In the genomic region with DNA sequence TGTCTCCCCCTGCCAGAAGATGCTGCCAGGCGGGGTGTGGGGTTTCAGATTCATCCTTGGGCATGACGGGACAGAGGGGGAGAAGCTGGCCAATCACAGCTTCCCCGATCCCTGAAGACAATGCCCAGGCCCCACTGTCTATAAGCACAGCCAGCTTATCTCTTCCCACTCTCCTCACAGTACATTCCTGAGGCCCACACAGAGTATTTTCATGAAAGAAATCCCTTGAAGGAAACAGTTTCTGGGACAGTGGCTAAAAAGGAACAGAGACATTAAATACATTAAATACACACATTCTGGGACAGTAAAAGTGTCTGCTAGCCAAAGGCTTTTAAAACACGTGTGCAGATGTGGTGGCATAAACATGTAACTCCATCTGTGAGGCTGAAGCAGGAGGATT, we compare ENCODE assay signal across 18 mouse cellular contexts. TPM values are rescaled to one million over a fixed set of nuclear protein-coding genes. Genes with fewer than 3 reads are reported as not detected.
"Had no signal": no experiment of that assay in that cellular context is flagged by ENCODE, and none has a peak within 500 bp of the region (broad histone marks: within the 10 kb centered on the region; RNA-seq: fewer than 3 reads in every experiment).

No protein-coding gene starts in this region.

- H3K36me3 ChIP-seq: limb, embryonic 15.5 days; liver, embryonic 12.5 days; midbrain, embryonic 12.5 days; neural tube, embryonic 13.5 days; stomach, embryonic 15.5 days had no signal

- H3K9me3 ChIP-seq: limb, embryonic 15.5 days; liver, embryonic 12.5 days; midbrain, embryonic 12.5 days; neural tube, embryonic 13.5 days; stomach, embryonic 15.5 days had no signal

- H3K27ac ChIP-seq: left cerebral cortex, adult 2 months; limb, embryonic 15.5 days; liver, embryonic 12.5 days; midbrain, embryonic 12.5 days; neural tube, embryonic 13.5 days; stomach, embryonic 15.5 days had no signal

- H3K4me1 ChIP-seq: midbrain, embryonic 12.5 days; neural tube, embryonic 13.5 days had no signal

- H3K27me3 ChIP-seq: limb, embryonic 15.5 days; liver, embryonic 12.5 days; midbrain, embryonic 12.5 days; neural tube, embryonic 13.5 days; stomach, embryonic 15.5 days had no signal

- H3K4me3 ChIP-seq: left cerebral cortex, adult 2 months; limb, embryonic 15.5 days; liver, embryonic 12.5 days; midbrain, embryonic 12.5 days; neural tube, embryonic 13.5 days; stomach, embryonic 15.5 days had no signal

- H3K9ac ChIP-seq: limb, embryonic 15.5 days; liver, embryonic 12.5 days; midbrain, embryonic 12.5 days; neural tube, embryonic 13.5 days; stomach, embryonic 15.5 days had no signal

- ATAC-seq: liver, embryonic 12.5 days; midbrain, embryonic 16.5 days had no signal

- H3K4me2 ChIP-seq: limb, embryonic 15.5 days; liver, embryonic 12.5 days; midbrain, embryonic 12.5 days; neural tube, embryonic 13.5 days; stomach, embryonic 15.5 days had no signal

- DNase-seq: kidney, postnatal 14 days; right cerebral cortex, postnatal 14 days; thymus, postnatal 4 days had no signal

RNA-seq across cellular contexts. Expression of a gene that starts 28.7 kb away (rescaled TPM):
- total RNA-seq: layer of hippocampus, adult 8-10 months; layer of hippocampus, postnatal 14 days; left cerebral cortex, adult 2 months; left cerebral cortex, postnatal 25 days; megakaryocyte-erythroid progenitor cell, adult 5-6 weeks had no signal
- polyA plus RNA-seq: large intestine, adult 2 months; limb, embryonic 11.5 days; liver, embryonic 12.5 days; liver, embryonic 16.5 days; midbrain, embryonic 12.5 days; midbrain, embryonic 16.5 days; neural tube, embryonic 13.5 days; spleen, adult 2 months had no signal

RNA-seq across cellular contexts. Expression of a gene that starts 33.6 kb away (rescaled TPM):
- total RNA-seq: megakaryocyte-erythroid progenitor cell, adult 5-6 weeks had no signal

RNA-seq across cellular contexts. Expression of a gene that starts 44.0 kb away (rescaled TPM):
- polyA plus RNA-seq: limb, embryonic 11.5 days; midbrain, embryonic 12.5 days had no signal
